Mouse (Mus musculus): ENCODE results near the gene Nrde2. TPM values are rescaled to one million over a fixed set of nuclear protein-coding genes. Genes with fewer than 3 reads are reported as not detected.

The Nrde2 gene
- polyA plus RNA-seq, 1 experiment, result 19.0 TPM

DNA sequence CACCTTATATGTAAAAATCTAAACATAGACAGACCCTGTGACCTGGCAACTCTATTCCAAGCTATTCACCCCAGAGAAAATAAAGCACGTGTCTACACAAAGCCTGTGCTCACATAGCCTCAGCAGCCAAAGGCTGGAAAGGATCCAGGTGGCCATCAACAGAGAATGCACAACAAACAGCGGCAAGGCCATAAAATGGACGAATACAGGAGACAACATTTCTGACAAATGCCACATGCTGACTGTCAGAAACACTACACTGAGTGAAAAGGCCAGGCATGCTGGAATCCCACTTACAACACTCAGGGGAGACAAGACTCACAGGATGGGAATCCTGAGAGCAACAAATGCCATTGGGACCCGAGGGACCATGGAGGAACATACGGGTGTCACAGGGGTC is 15.2 kb downstream of the Nrde2 start:
- Histone ChIP-seq H3K27ac (ENCODE audit: control insufficient read depth, insufficient read depth, low read length) (no peak overlapping the region), H3K27me3 (ENCODE audit: control insufficient read depth, insufficient read depth, low read length) (no peaks in the 10 kb centered on the region), H3K36me3 (ENCODE audit: control insufficient read depth, insufficient read depth, low read length) (peaks cover 82% of the 10 kb centered on the region), H3K4me3 (ENCODE audit: control insufficient read depth, insufficient read depth, low read length) (no peak overlapping the region), H3K4me1 (replicated peaks; ENCODE audit: control insufficient read depth, insufficient read depth, low read length) (no peaks in the 10 kb centered on the region)
- WGBS, result 98% methylated on average over 5 of the region's 5 CpGs
- TF ChIP-seq CTCF (IDR thresholded peaks at IDR 0.05; ENCODE audit: borderline replicate concordance, control insufficient read depth, extremely low read depth, insufficient read depth, low read length, poor library complexity) (no peak), POLR2A (IDR thresholded peaks at IDR 0.05; ENCODE audit: control insufficient read depth, extremely low read depth, insufficient read depth, low read length, poor library complexity) (no peak)
- no peak for DNase-seq

DNA sequence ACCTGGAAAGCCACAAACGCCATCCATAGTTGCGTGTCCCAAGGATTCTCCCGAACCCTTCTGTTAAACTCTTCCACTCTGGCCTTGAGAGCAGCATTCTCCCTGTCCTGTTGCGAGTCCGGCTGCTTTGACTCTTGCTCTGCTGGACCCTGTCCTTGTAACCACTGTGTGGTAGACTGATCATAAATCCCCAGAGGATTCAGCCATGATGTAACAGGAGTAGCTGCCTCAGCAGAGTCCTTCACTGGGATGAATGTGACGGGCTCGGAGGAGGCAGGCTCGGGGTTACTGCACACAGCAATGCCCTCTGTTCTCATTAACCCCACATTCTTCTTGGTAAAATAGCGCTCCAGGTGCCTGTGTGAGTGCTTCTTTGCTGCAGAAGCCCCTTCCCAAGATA is 15.7 kb downstream of the Nrde2 start:
- TF ChIP-seq CTCF (IDR thresholded peaks at IDR 0.05; ENCODE audit: borderline replicate concordance, control insufficient read depth, extremely low read depth, insufficient read depth, low read length, poor library complexity), result no peak
- TF ChIP-seq POLR2A (IDR thresholded peaks at IDR 0.05; ENCODE audit: control insufficient read depth, extremely low read depth, insufficient read depth, low read length, poor library complexity), result no peak

DNA sequence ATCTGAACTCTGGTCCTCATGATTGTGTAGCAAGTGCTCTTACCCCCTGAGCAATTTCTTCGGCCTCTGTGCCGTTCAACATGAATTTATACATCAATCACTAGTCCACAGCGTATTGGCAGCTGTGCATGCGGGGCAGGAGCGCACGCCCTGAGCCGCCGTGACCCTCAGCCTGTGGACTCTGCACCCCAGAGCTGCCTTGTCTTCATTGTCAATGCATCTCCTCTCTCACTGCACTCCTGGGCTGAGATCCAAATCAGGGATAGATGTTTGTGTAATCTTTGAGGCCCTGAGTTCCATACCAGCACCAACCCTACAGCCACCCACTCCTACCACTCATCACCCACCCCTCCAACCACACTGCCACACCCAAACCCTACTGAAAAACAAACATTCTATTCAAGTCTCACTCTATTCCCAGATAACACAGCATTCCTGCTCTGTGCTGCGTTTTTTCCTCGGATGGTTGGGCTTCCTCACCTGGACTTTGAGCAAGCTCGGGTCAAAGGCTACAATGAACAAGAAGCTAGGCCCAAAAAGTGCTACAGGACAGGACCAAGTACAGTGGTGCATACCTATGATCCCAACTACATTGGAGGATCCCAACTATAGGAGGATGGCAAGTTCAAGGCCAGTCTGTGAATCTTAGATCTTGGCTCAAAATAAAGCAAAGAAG is 16.5 kb downstream of the Nrde2 start:
- Histone ChIP-seq H3K36me3 (ENCODE audit: control insufficient read depth, insufficient read depth, low read length) (peaks cover 84% of the 10 kb centered on the region), H3K27ac (ENCODE audit: control insufficient read depth, insufficient read depth, low read length) (no peak overlapping the region), H3K4me3 (ENCODE audit: control insufficient read depth, insufficient read depth, low read length) (no peak overlapping the region), H3K27me3 (ENCODE audit: control insufficient read depth, insufficient read depth, low read length) (no peaks in the 10 kb centered on the region), H3K4me1 (replicated peaks; ENCODE audit: control insufficient read depth, insufficient read depth, low read length) (no peaks in the 10 kb centered on the region)
- 96% methylated on average over 11 of the region's 11 CpGs for WGBS
- no peak for DNase-seq
- TF ChIP-seq POLR2A (IDR thresholded peaks at IDR 0.05; ENCODE audit: control insufficient read depth, extremely low read depth, insufficient read depth, low read length, poor library complexity), result no peak
- TF ChIP-seq CTCF (IDR thresholded peaks at IDR 0.05; ENCODE audit: borderline replicate concordance, control insufficient read depth, extremely low read depth, insufficient read depth, low read length, poor library complexity), result no peak

More for the DNA sequence above, 15.7 kb downstream of the Nrde2 start:
- Histone ChIP-seq H3K27ac (ENCODE audit: control insufficient read depth, insufficient read depth, low read length) (no peak overlapping the region), H3K36me3 (ENCODE audit: control insufficient read depth, insufficient read depth, low read length) (peaks cover 82% of the 10 kb centered on the region), H3K4me3 (ENCODE audit: control insufficient read depth, insufficient read depth, low read length) (no peak overlapping the region), H3K4me1 (replicated peaks; ENCODE audit: control insufficient read depth, insufficient read depth, low read length) (no peaks in the 10 kb centered on the region), H3K27me3 (ENCODE audit: control insufficient read depth, insufficient read depth, low read length) (no peaks in the 10 kb centered on the region)
- no peak for DNase-seq
- WGBS, result 96% methylated on average over 9 of the region's 9 CpGs

DNA sequence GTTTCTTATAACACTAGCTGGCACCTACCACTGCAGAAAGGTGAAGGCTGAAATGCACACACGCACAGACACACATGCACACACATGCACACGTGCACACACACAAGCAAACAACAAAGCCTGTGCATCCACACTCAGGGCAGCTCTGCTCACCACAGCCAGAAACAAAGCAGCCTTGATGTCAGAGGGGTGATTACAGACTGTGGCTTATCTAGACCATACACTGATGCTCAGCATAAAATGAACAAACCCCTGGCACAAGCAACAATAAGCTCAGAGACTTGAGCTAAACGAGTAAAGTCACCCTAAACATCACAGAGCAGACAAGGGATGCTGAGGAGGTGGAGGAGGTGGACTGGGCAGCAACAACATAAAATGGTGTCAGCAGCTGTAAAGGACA is 24.3 kb downstream of the Nrde2 start:
- Histone ChIP-seq H3K27ac (ENCODE audit: control insufficient read depth, insufficient read depth, low read length) (no peak overlapping the region), H3K36me3 (ENCODE audit: control insufficient read depth, insufficient read depth, low read length) (peaks cover 66% of the 10 kb centered on the region), H3K4me3 (ENCODE audit: control insufficient read depth, insufficient read depth, low read length) (no peak overlapping the region), H3K27me3 (ENCODE audit: control insufficient read depth, insufficient read depth, low read length) (no peaks in the 10 kb centered on the region), H3K4me1 (replicated peaks; ENCODE audit: control insufficient read depth, insufficient read depth, low read length) (no peaks in the 10 kb centered on the region)
- 93% methylated on average over 3 of the region's 3 CpGs for WGBS
- DNase-seq, result no peak
- no peak for TF ChIP-seq POLR2A (IDR thresholded peaks at IDR 0.05; ENCODE audit: control insufficient read depth, extremely low read depth, insufficient read depth, low read length, poor library complexity)
- TF ChIP-seq CTCF (IDR thresholded peaks at IDR 0.05; ENCODE audit: borderline replicate concordance, control insufficient read depth, extremely low read depth, insufficient read depth, low read length, poor library complexity), result no peak

DNA sequence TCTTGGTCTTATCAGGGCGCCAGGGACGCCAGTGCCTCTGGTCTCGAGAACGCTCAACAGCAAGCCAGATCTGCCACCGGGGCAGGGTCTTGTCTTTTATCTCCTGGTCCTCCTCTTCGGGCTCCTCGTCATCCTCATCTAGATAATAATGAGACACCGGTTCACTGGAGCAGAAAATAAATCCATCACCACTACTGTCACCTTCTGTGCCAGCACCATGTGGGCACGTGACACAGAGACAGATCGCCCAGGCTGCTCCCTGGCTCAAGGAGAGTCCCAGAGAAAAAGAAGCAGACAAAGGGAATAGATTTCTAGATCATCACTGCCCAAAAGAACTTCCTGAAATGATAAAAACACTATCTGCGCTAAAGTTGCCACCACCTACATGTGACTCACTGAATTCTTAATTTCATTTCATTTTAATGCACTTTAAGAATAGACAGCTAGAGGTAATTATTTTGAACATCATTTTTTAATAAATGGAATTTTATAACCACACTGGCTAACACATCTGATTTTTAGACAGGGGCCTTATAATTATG is 25.0 kb downstream of the Nrde2 start:
- Histone ChIP-seq H3K27me3 (ENCODE audit: control insufficient read depth, insufficient read depth, low read length) (no peaks in the 10 kb centered on the region), H3K27ac (ENCODE audit: control insufficient read depth, insufficient read depth, low read length) (no peak overlapping the region), H3K36me3 (ENCODE audit: control insufficient read depth, insufficient read depth, low read length) (peaks cover 65% of the 10 kb centered on the region), H3K4me1 (replicated peaks; ENCODE audit: control insufficient read depth, insufficient read depth, low read length) (no peaks in the 10 kb centered on the region), H3K4me3 (ENCODE audit: control insufficient read depth, insufficient read depth, low read length) (no peak overlapping the region)
- 96% methylated on average over 11 of the region's 11 CpGs for WGBS
- no peak for DNase-seq
- TF ChIP-seq CTCF (IDR thresholded peaks at IDR 0.05; ENCODE audit: borderline replicate concordance, control insufficient read depth, extremely low read depth, insufficient read depth, low read length, poor library complexity), result no peak
- no peak for TF ChIP-seq POLR2A (IDR thresholded peaks at IDR 0.05; ENCODE audit: control insufficient read depth, extremely low read depth, insufficient read depth, low read length, poor library complexity)

DNA sequence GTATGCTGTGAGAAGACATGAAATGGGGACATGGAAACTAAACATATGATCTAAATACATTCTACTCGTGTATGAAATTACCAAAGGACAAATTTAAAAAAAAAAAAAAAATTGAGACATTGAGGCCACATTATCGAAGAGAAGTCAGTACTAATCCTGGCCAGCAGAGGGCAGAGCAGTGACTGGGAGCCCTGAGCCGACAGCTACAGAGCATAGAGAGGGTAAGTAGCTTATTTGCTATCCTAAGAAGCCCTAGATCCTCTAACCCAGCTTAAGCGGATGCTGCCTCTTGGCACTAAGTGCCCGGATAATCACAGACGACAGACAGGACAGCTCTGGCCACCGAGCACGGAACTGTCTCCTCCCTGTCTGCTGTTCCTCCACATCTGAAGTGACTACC is 27.8 kb downstream of the Nrde2 start:
- TF ChIP-seq POLR2A (IDR thresholded peaks at IDR 0.05; ENCODE audit: control insufficient read depth, extremely low read depth, insufficient read depth, low read length, poor library complexity) (no peak), CTCF (IDR thresholded peaks at IDR 0.05; ENCODE audit: borderline replicate concordance, control insufficient read depth, extremely low read depth, insufficient read depth, low read length, poor library complexity) (peak; percentile 22; the same call in 1 of the 2 replicates)
- Histone ChIP-seq H3K27ac (ENCODE audit: control insufficient read depth, insufficient read depth, low read length) (no peak overlapping the region), H3K36me3 (ENCODE audit: control insufficient read depth, insufficient read depth, low read length) (peaks cover 51% of the 10 kb centered on the region), H3K27me3 (ENCODE audit: control insufficient read depth, insufficient read depth, low read length) (no peaks in the 10 kb centered on the region), H3K4me3 (ENCODE audit: control insufficient read depth, insufficient read depth, low read length) (no peak overlapping the region), H3K4me1 (replicated peaks; ENCODE audit: control insufficient read depth, insufficient read depth, low read length) (no peaks in the 10 kb centered on the region)
- peak; percentile 60 for DNase-seq
- 57% methylated on average over 8 of the region's 8 CpGs for WGBS

All from thymus, adult 2 months (tissue).